Mouse (Mus musculus): ENCODE measurements at regions not wholly inside any gene's neighbourhood (a gene's known extent, or its start where the extent isn't known, plus 50 kb on each side); places are given as distances from the start of the nearest gene placed in this dataset.

- Histone ChIP-seq H3K79me2 (ENCODE audit: control insufficient read depth, insufficient read depth, low read length) (no peaks in the 10 kb centered on the region), H3K4me1 (ENCODE audit: control insufficient read depth, insufficient read depth, low read length) (no peaks in the 10 kb centered on the region), H3K27me3 (ENCODE audit: control insufficient read depth, insufficient read depth, low read length) (no peaks in the 10 kb centered on the region; the same call in 1 of the 2 replicates), H3K9ac (ENCODE audit: low read depth, low read length) (no peak overlapping the region), H3K27ac (replicated peaks; ENCODE audit: insufficient read depth, low read depth, low read length) (no peak overlapping the region), H3K4me3 (ENCODE audit: insufficient read depth, low read depth, low read length) (no peak overlapping the region), H3K36me3 (ENCODE audit: control insufficient read depth, insufficient read depth, low read length) (no peaks in the 10 kb centered on the region)
- TF ChIP-seq POLR2A (IDR thresholded peaks at IDR 0.05; ENCODE audit: extremely low read depth, insufficient read depth, low read length) = no peak
- no peak for DNase-seq (ENCODE audit: extremely low read depth, low read depth, low spot score)
- 69% methylated on average over 3 of the region's 3 CpGs for WGBS
These were observed 304.7 kb downstream of the Tle4 start for GRCm38 (mm10) chr19:14293172-14293571.

GRCm38 (mm10) chr19:14301176-14301943 lies 296.5 kb downstream of the Tle4 start:
- Histone ChIP-seq H3K36me3 (ENCODE audit: control insufficient read depth, insufficient read depth, low read length) (no peaks in the 10 kb centered on the region), H3K79me2 (ENCODE audit: control insufficient read depth, insufficient read depth, low read length) (no peaks in the 10 kb centered on the region), H3K9ac (ENCODE audit: low read depth, low read length) (no peak overlapping the region), H3K27me3 (ENCODE audit: control insufficient read depth, insufficient read depth, low read length) (no peaks in the 10 kb centered on the region), H3K27ac (replicated peaks; ENCODE audit: insufficient read depth, low read depth, low read length) (no peak overlapping the region), H3K4me1 (ENCODE audit: control insufficient read depth, insufficient read depth, low read length) (no peaks in the 10 kb centered on the region), H3K4me3 (ENCODE audit: insufficient read depth, low read depth, low read length) (no peak overlapping the region)
- peak; percentile 1 for DNase-seq (ENCODE audit: extremely low read depth, low read depth, low spot score)
- TF ChIP-seq POLR2A (IDR thresholded peaks at IDR 0.05; ENCODE audit: extremely low read depth, insufficient read depth, low read length) (no peak), CTCF (IDR thresholded peaks at IDR 0.05; ENCODE audit: low read depth, low read length) (no peak)
- WGBS = 89% methylated on average over 6 of the region's 6 CpGs

DNA sequence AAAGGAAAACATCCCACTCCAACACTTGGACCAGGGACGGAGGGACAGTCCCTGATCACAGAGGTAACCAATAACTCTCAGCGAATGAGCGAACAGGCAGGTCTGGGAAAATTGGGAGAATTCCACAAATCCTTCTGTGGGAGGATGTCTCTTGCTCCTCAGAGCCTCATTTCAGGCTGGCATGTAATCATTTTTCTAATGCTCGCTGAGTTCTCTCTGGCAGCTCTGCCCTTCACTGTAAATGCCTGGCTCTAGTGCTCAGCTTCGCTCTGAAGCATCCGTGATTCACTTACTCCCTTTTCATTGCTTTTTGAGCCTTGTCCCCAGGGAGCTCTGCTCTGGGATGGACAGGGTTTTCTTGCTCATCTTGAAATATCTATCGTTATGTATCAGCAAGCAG lies 283.6 kb downstream of the Tle4 start:
- no peak for TF ChIP-seq POLR2A (IDR thresholded peaks at IDR 0.05; ENCODE audit: extremely low read depth, insufficient read depth, low read length)
- TF ChIP-seq CTCF (IDR thresholded peaks at IDR 0.05; ENCODE audit: low read depth, low read length) = no peak
- no peak overlapping the region for H3K4me3 ChIP-seq (ENCODE audit: insufficient read depth, low read depth, low read length)
- WGBS = 79% methylated on average over 7 of the region's 7 CpGs
- no peaks in the 10 kb centered on the region for H3K4me1 ChIP-seq (ENCODE audit: control insufficient read depth, insufficient read depth, low read length)
- no peak overlapping the region for H3K9ac ChIP-seq (ENCODE audit: low read depth, low read length)
- H3K27me3 ChIP-seq (ENCODE audit: control insufficient read depth, insufficient read depth, low read length) = no peaks in the 10 kb centered on the region
- no peak for DNase-seq (ENCODE audit: extremely low read depth, low read depth, low spot score)
- H3K36me3 ChIP-seq (ENCODE audit: control insufficient read depth, insufficient read depth, low read length) = no peaks in the 10 kb centered on the region
- no peaks in the 10 kb centered on the region for H3K79me2 ChIP-seq (ENCODE audit: control insufficient read depth, insufficient read depth, low read length)
- H3K27ac ChIP-seq (replicated peaks; ENCODE audit: insufficient read depth, low read depth, low read length) = no peak overlapping the region

DNA sequence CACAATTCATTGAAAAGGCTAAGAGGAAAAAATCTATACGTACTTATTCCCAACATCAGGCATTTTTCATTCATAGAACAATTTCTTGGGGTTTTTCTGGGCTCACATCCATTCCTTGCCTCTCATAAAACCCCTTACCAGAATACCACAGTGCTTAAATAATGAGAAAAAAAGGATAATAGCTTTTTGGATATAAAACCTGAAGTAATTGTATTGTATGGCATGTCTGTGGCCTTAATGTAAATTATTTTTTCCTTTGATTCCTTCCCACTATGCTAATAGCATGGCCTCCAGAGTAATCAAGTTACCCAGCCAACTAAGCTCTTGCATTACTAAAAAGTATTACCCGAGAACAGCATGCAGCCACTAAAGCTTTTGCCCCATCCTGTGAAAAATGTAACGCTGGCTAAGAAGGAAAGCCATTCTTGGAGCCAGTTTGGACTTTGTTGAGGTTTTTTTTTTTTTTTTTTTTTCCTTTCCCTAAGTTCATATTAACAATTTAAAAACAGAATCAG lies 278.1 kb downstream of the Tle4 start:
- H3K36me3 ChIP-seq (ENCODE audit: control insufficient read depth, insufficient read depth, low read length) = no peaks in the 10 kb centered on the region
- H3K4me1 ChIP-seq (ENCODE audit: control insufficient read depth, insufficient read depth, low read length) = no peaks in the 10 kb centered on the region
- H3K4me3 ChIP-seq (ENCODE audit: insufficient read depth, low read depth, low read length) = no peak overlapping the region
- TF ChIP-seq POLR2A (IDR thresholded peaks at IDR 0.05; ENCODE audit: extremely low read depth, insufficient read depth, low read length) = no peak
- no peak for TF ChIP-seq CTCF (IDR thresholded peaks at IDR 0.05; ENCODE audit: low read depth, low read length)
- H3K79me2 ChIP-seq (ENCODE audit: control insufficient read depth, insufficient read depth, low read length) = no peaks in the 10 kb centered on the region
- no peak for DNase-seq (ENCODE audit: extremely low read depth, low read depth, low spot score)
- H3K27me3 ChIP-seq (ENCODE audit: control insufficient read depth, insufficient read depth, low read length) = no peaks in the 10 kb centered on the region
- WGBS = 84% methylated on average over 3 of the region's 3 CpGs
- no peak overlapping the region for H3K27ac ChIP-seq (replicated peaks; ENCODE audit: insufficient read depth, low read depth, low read length)
- no peak overlapping the region for H3K9ac ChIP-seq (ENCODE audit: low read depth, low read length)

- Histone ChIP-seq H3K27me3 (ENCODE audit: control insufficient read depth, insufficient read depth, low read length) (no peaks in the 10 kb centered on the region), H3K36me3 (ENCODE audit: control insufficient read depth, insufficient read depth, low read length) (no peaks in the 10 kb centered on the region), H3K9ac (ENCODE audit: low read depth, low read length) (no peak overlapping the region), H3K79me2 (ENCODE audit: control insufficient read depth, insufficient read depth, low read length) (no peaks in the 10 kb centered on the region), H3K4me1 (ENCODE audit: control insufficient read depth, insufficient read depth, low read length) (no peaks in the 10 kb centered on the region), H3K27ac (replicated peaks; ENCODE audit: insufficient read depth, low read depth, low read length) (no peak overlapping the region), H3K4me3 (ENCODE audit: insufficient read depth, low read depth, low read length) (no peak overlapping the region)
- 89% methylated on average over 9 of the region's 9 CpGs for WGBS
- TF ChIP-seq POLR2A (IDR thresholded peaks at IDR 0.05; ENCODE audit: extremely low read depth, insufficient read depth, low read length) = no peak
- no peak for TF ChIP-seq CTCF (IDR thresholded peaks at IDR 0.05; ENCODE audit: low read depth, low read length)
- no peak for DNase-seq (ENCODE audit: extremely low read depth, low read depth, low spot score)
These were observed 272.3 kb downstream of the Tle4 start for GRCm38 (mm10) chr19:14325353-14326052.

Measured in liver, adult 2 months (tissue).